Mouse (Mus musculus) layer of hippocampus, adult 9-10 months (tissue): ENCODE results near the gene Zfp948.
"Not testable (repeated sequence)": the region's sequence is repeated elsewhere in the genome, so short reads cannot be mapped to it uniquely, and the experiment has no call there.

ENCODE experiments used
- DNase-seq: peaks from one replicate; pipeline ENCODE4 v3.0.0; 2022; ENCODE audit warnings: low spot score

Gene Zfp948

GRCm38 (mm10) chr17:21635758-21636157, 69.0 kb downstream of the Zfp948 start:
- DNase-seq, result not testable (repeated sequence)
